ENCODE assay signal across 33 mouse cellular contexts in the genomic region with DNA sequence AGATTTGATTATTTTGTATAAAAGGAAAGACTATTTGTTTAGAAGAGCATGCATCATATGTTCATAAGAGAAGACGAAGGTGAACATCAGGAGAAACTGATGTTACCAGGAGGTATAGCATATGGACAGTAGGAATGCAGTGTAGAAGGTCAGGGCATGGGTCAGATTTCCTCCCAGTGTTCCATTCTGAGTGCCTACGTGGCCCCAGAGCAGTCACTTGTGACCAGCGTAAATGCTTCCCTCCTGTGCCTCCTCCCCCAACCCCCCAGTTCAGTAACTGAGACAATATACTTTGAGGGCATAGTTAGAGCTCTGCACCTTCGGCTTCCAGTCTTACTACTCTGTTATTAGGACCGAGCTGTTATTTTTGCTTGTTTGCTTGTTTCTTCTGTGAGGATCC. TPM values are rescaled to one million over a fixed set of nuclear protein-coding genes. Genes with fewer than 3 reads are reported as not detected.
"Had no signal": no experiment of that assay in that cellular context is flagged by ENCODE, and none has a peak within 500 bp of the region (broad histone marks: within the 10 kb centered on the region; RNA-seq: fewer than 3 reads in every experiment).

No protein-coding gene starts in this region.

- H3K4me2 ChIP-seq: heart, embryonic 11.5 days; heart, embryonic 12.5 days; heart, embryonic 13.5 days; heart, embryonic 15.5 days; hindbrain, embryonic 12.5 days; hindbrain, embryonic 13.5 days; hindbrain, embryonic 14.5 days; hindbrain, embryonic 15.5 days had no signal

- H3K27ac ChIP-seq: heart, adult 2 months; heart, embryonic 10.5 days; heart, embryonic 13.5 days; heart, embryonic 15.5 days; hindbrain, embryonic 10.5 days; hindbrain, embryonic 12.5 days; hindbrain, embryonic 13.5 days; hindbrain, embryonic 14.5 days; hindbrain, embryonic 15.5 days; hindbrain, postnatal 0 days; kidney, postnatal 0 days; layer of hippocampus, adult 2 months; left cerebral cortex, adult 2 months had no signal

- H3K9ac ChIP-seq: heart, embryonic 12.5 days; heart, embryonic 13.5 days; heart, embryonic 15.5 days; hindbrain, embryonic 12.5 days; hindbrain, embryonic 13.5 days; hindbrain, embryonic 14.5 days; hindbrain, embryonic 15.5 days had no signal

- H3K4me1 ChIP-seq: heart, embryonic 10.5 days; heart, embryonic 12.5 days; heart, embryonic 13.5 days; heart, embryonic 15.5 days; hindbrain, embryonic 10.5 days; hindbrain, embryonic 12.5 days; hindbrain, embryonic 13.5 days; hindbrain, embryonic 15.5 days had no signal

- ATAC-seq: hindbrain, embryonic 16.5 days; hindbrain, postnatal 0 days; inflammation-experienced regulatory T-cells, adult 6 months; intestine, embryonic 16.5 days; intestine, postnatal 0 days had no signal

- H3K9me3 ChIP-seq: heart, embryonic 10.5 days; heart, embryonic 12.5 days; heart, embryonic 13.5 days; heart, embryonic 15.5 days; hindbrain, embryonic 10.5 days; hindbrain, embryonic 12.5 days; hindbrain, embryonic 13.5 days; hindbrain, embryonic 15.5 days had no signal

- H3K27me3 ChIP-seq: heart, embryonic 12.5 days; heart, embryonic 13.5 days; heart, embryonic 15.5 days; hindbrain, embryonic 12.5 days; hindbrain, embryonic 13.5 days; hindbrain, embryonic 15.5 days had no signal

- H3K36me3 ChIP-seq: heart, embryonic 10.5 days; heart, embryonic 12.5 days; heart, embryonic 13.5 days; heart, embryonic 15.5 days; hindbrain, embryonic 10.5 days; hindbrain, embryonic 12.5 days; hindbrain, embryonic 13.5 days; hindbrain, embryonic 15.5 days had no signal

- DNase-seq: heart, adult 18-20 months; heart, adult 2 months; heart, postnatal 10 days; heart, postnatal 14 days; heart, postnatal 36 days; heart, postnatal 4 days; kidney, adult 11 months; kidney, adult 18-20 months; kidney, adult 8-10 months; kidney, adult 9 months; kidney, postnatal 10 days; kidney, postnatal 14 days; kidney, postnatal 25 days; layer of hippocampus, adult 9-11 months; layer of hippocampus, postnatal 36 days had no signal

- H3K4me3 ChIP-seq: heart, adult 2 months; heart, embryonic 10.5 days; heart, embryonic 12.5 days; heart, embryonic 13.5 days; heart, embryonic 15.5 days; hindbrain, embryonic 10.5 days; hindbrain, embryonic 12.5 days; hindbrain, embryonic 13.5 days; hindbrain, embryonic 15.5 days; layer of hippocampus, adult 2 months; left cerebral cortex, adult 2 months had no signal

RNA-seq across cellular contexts. Expression of a gene that starts 17.8 kb away (rescaled TPM):
- polyA plus RNA-seq: inflammation-experienced regulatory T-cells, adult 6 months had no signal
